ENCODE assay signal across 13 mouse cellular contexts in the genomic region with DNA sequence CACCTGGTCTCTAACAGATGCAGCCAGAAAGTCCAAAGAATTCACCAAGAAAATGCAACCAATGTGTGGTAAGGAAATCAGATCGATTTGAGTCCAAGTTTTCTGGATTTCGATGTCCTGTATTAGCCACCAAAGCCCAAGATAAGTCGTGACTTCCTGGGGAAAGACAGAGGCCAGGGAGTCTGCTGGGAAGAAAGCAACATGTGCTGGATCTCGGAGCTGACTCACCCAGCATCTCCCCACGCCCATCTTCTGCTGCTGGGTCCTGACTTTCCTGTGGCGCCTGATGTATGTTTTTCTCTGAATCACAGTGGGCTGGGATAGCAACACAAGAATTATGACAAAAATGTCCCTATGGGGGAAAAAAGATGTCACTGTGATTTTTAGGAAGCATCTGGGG.
"Had no signal": no experiment of that assay in that cellular context is flagged by ENCODE, and none has a peak within 500 bp of the region (broad histone marks: within the 10 kb centered on the region; RNA-seq: fewer than 3 reads in every experiment).

No protein-coding gene starts in this region.

- DNase-seq: kidney, postnatal 10 days; kidney, postnatal 4 days; left cerebral cortex, postnatal 4 days; lung, adult 18-20 months; lung, postnatal 36 days; right cerebral cortex, adult 18-20 months; right cerebral cortex, postnatal 25 days; thymus, adult 18-20 months; thymus, postnatal 14 days had no signal

- H3K4me3 ChIP-seq: limb, embryonic 13.5 days; midbrain, embryonic 13.5 days; neural tube, embryonic 15.5 days had no signal

- H3K27ac ChIP-seq: limb, embryonic 13.5 days; liver, embryonic 14.5 days; midbrain, embryonic 13.5 days; neural tube, embryonic 15.5 days had no signal

- ATAC-seq: midbrain, embryonic 13.5 days had no signal
